Mouse (Mus musculus) liver, postnatal 0 days (tissue): Measurements from ENCODE around the gene Ptprd.

Experiments
- CTCF ChIP-seq: sonication (generic); IDR thresholded peaks from 2 replicates; pipeline ENCODE4 v1.5.1; 2016; ENCODE audit warnings: antibody characterized with exemption, low read depth
- EP300 ChIP-seq: IDR thresholded peaks from 2 replicates; pipeline ENCODE4 v1.6.1; 2016; ENCODE audit warnings: antibody characterized with exemption, low read depth, mild to moderate bottlenecking

DNA sequence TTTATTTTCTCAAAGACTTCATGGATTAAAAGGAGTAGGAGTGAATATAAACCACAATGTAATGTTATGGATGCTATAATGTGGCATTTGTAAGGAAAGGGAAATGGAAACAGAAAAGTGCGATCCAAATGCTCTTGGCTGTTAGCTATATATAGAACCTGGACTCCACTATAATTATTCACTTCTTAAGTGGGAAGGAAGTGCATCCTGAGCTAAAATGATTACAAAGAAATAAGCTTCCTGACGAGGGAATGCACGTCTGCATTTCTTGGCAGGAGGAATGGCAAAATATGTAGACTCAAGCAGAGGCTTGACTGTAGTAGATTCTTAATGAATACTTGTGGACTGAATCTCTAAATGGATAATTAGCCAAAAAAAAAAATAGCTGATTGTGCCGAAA is 219.1 kb downstream of the Ptprd start:
- TF ChIP-seq CTCF (no peak), EP300 (no peak)
